Mouse (Mus musculus) kidney, adult 18-20 months (tissue): ENCODE measurements at regions not wholly inside any gene's neighbourhood (a gene's known extent, or its start where the extent isn't known, plus 50 kb on each side); places are given as distances from the start of the nearest gene placed in this dataset.

Source experiments
- DNase-seq: peaks from one replicate; pipeline ENCODE4 v3.0.0; 2021

GRCm38 (mm10) chr17:65193341-65193740, 347.2 kb downstream of the Tmem232 start:
- no peak for DNase-seq

- DNase-seq = no peak
Measured at GRCm38 (mm10) chr17:65192432-65193059, 348.0 kb downstream of the Tmem232 start.

GRCm38 (mm10) chr17:65190839-65191591, 349.6 kb downstream of the Tmem232 start:
- no peak for DNase-seq

- DNase-seq = no peak
Measured at GRCm38 (mm10) chr17:65181164-65181563, 345.3 kb upstream of the 4930583I09Rik start.

GRCm38 (mm10) chr17:65175770-65176169, 339.9 kb upstream of the 4930583I09Rik start:
- no peak for DNase-seq

GRCm38 (mm10) chr17:65174114-65174513, 338.2 kb upstream of the 4930583I09Rik start:
- no peak for DNase-seq

GRCm38 (mm10) chr17:65173236-65173635, 337.4 kb upstream of the 4930583I09Rik start:
- DNase-seq = no peak

- no peak for DNase-seq
Measured at GRCm38 (mm10) chr17:65170691-65171090, 334.8 kb upstream of the 4930583I09Rik start.

GRCm38 (mm10) chr17:65169981-65170617, 334.2 kb upstream of the 4930583I09Rik start:
- DNase-seq = no peak

- DNase-seq = no peak
Measured at GRCm38 (mm10) chr17:65146376-65146775, 310.5 kb upstream of the 4930583I09Rik start.

- DNase-seq = no peak
Measured at GRCm38 (mm10) chr17:65114651-65115050, 278.8 kb upstream of the 4930583I09Rik start.

GRCm38 (mm10) chr17:65113121-65113520, 277.2 kb upstream of the 4930583I09Rik start:
- no peak for DNase-seq

GRCm38 (mm10) chr17:65105622-65106021, 269.8 kb upstream of the 4930583I09Rik start:
- no peak for DNase-seq

- DNase-seq = no peak
Measured at GRCm38 (mm10) chr17:65101157-65101556, 265.3 kb upstream of the 4930583I09Rik start.

- no peak for DNase-seq
Measured at GRCm38 (mm10) chr17:65082249-65082648, 246.4 kb upstream of the 4930583I09Rik start.

GRCm38 (mm10) chr17:65081779-65082086, 245.9 kb upstream of the 4930583I09Rik start:
- DNase-seq = no peak

GRCm38 (mm10) chr17:65081072-65081778, 245.4 kb upstream of the 4930583I09Rik start:
- no peak for DNase-seq

- no peak for DNase-seq
Measured at GRCm38 (mm10) chr17:65074878-65075277, 239.0 kb upstream of the 4930583I09Rik start.

GRCm38 (mm10) chr17:65071114-65071513, 235.2 kb upstream of the 4930583I09Rik start:
- DNase-seq = no peak

- DNase-seq = no peak
Measured at GRCm38 (mm10) chr17:65066135-65066534, 230.3 kb upstream of the 4930583I09Rik start.

- DNase-seq = no peak
Measured at GRCm38 (mm10) chr17:65056059-65056458, 220.2 kb upstream of the 4930583I09Rik start.

- no peak for DNase-seq
Measured at GRCm38 (mm10) chr17:65049860-65050482, 214.1 kb upstream of the 4930583I09Rik start.

GRCm38 (mm10) chr17:65015731-65016130, 179.9 kb upstream of the 4930583I09Rik start:
- no peak for DNase-seq
